Mouse (Mus musculus) brain, embryonic 18.5 days (tissue): Measurements from ENCODE around the gene Mr1.
A peak's percentile ranks its signal among the peaks of the same experiment; 100 is the strongest.

ENCODE experiments used
- DNase-seq: peaks from one replicate; pipeline ENCODE4 v3.0.0-alpha.2; 2012; ENCODE audit warnings: low read depth, low spot score

The Mr1 gene

GRCm38 (mm10) chr1:155127429-155127934 lies 19.1 kb downstream of the Mr1 start:
- no peak for DNase-seq

- DNase-seq = no peak
Observed at GRCm38 (mm10) chr1:155126716-155127115, 19.9 kb downstream of the Mr1 start.

GRCm38 (mm10) chr1:155124397-155124796 lies 22.2 kb downstream of the Mr1 start:
- no peak for DNase-seq

- DNase-seq = no peak
Observed at GRCm38 (mm10) chr1:155121977-155122939, 24.4 kb downstream of the Mr1 start.

DNA sequence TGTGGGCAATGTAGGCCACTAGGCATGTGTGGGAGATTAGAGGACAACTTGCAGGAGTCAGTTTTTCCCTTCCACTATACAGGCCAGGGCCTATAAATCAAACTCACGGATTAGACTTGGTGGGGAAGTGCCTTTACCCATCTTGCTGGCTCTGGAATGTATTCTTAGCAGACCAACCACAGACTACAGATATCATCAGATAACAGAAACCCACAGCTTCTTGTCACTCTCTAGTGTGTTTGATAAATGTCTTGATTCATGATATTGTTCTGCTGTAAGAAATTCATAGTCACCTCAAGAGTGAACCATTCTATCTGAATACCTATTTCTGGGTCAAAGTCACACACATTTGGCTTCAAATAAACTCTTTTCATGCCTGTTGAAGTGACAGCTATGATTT lies 26.9 kb downstream of the Mr1 start:
- no peak for DNase-seq

GRCm38 (mm10) chr1:155113946-155114345 lies 32.7 kb downstream of the Mr1 start:
- no peak for DNase-seq

DNA sequence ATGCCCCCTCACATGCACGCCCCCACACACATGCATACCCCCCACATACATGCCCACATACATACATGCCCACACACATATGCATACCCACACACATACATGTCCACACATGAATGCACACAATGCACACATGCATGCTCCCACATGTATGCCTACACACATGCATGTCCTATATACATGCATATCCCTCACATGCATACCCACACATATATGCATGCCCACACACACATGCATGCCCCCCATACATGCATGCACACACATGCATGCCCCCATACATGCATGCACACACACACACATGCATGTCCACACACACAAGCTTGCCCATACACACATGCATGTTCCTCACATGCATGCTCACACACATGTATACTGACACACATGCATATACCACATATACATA lies 33.7 kb downstream of the Mr1 start:
- no peak for DNase-seq

DNA sequence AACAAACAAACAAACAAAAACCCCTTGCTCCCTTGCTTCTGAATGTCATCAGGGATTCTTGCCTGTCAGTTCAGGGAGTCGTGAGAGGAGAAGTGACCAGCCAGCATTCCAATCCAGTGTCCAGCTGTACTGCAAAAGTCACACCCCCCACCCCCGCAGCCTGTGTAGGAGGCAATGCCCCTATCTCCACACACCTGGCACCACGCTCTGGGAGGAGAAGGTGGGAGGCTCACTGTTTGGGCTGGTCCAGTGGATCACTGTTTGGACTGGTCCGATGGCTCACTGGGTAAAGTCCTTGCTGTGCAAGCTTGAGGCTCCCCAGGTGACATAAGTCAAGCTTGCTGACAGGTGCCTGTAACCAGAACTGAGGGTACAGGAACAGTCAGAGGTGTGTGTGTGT lies 34.5 kb downstream of the Mr1 start:
- DNase-seq = no peak

DNA sequence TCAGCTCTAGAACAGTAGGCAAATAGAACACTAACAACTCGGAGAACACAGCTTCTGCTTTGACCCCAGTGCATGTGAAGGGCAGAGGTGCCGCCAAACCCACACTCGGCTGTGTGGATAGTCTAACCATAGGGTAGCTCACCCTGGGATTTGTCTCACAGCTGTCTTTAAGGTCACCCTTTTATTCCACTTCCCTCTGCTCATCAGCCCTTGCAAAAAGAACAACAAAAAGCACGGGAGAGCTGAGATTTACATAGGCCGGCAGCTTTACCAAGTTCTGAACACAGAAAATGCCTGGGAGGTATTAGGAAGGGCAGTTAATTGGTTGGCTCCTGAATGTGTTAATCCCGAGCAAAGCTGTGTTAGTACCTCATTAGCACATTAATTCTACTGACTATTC lies 35.1 kb downstream of the Mr1 start:
- no peak for DNase-seq

DNA sequence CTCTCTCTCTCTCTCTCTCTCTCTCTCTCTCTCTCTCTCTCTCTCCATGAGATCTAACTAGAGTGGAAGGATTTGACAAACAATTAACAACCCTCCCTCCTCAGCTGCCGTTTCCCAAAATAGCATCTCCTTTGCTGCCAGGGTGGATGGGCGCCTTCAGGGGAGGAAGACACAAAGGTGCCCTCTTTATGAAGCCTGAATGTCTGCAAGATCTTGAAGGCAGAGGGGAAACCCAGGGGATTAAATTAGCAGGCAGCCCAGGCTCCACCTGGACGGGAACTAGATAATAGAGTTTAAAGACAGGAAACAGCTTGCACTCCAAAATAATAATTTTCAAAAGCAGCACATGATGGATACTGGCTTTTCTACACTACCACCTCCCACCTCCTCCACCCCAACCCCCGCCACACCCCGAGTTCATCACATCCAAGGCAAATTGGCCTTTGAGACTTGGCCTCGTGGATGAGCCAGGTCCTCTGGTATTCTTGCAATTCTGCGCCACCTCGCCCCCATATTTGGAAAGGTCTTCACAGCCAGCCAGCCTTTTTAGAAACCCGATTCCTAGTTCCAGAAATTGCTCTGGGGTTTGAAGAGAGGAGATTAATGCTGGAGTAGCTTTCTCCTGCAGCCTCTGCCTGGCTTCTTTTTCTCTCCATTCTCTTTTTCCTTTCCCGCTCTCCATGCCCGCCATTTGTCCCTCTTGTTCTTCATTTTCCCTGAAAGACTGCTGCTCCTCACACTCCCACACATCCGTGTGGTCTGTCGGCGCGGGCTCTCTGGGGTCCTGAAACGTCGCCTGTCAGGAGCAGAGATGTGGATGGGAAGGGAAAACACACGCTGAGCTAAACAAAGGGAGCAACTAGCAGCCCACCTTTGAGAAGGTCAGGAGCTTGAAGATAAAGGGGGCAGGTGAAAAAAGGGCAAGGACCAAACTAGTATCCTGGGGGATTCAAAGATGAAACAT lies 36.9 kb downstream of the Mr1 start:
- DNase-seq = no peak

DNA sequence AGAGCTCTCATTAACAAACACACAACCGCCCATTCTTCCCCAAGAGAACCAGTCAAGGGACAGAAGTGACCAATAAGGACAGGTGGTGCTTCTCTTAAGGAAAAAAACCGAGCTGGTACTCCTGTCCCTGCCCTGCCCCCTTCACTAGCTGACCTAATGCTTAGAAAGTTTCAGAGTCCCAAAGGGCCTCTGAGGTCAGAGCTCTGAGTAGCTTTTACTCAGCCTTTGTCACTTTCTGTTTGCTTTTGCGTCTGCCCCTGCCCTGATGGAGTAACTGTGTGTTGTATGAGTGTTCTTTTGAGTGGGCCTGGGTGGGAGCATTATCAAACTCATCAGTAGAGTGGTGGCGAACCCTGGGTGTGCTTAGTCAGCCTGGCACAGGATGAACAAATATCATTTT lies 38.2 kb downstream of the Mr1 start:
- DNase-seq = no peak

GRCm38 (mm10) chr1:155107843-155108242 lies 38.8 kb downstream of the Mr1 start:
- no peak for DNase-seq

GRCm38 (mm10) chr1:155106310-155106709 lies 40.3 kb downstream of the Mr1 start:
- DNase-seq = no peak

DNA sequence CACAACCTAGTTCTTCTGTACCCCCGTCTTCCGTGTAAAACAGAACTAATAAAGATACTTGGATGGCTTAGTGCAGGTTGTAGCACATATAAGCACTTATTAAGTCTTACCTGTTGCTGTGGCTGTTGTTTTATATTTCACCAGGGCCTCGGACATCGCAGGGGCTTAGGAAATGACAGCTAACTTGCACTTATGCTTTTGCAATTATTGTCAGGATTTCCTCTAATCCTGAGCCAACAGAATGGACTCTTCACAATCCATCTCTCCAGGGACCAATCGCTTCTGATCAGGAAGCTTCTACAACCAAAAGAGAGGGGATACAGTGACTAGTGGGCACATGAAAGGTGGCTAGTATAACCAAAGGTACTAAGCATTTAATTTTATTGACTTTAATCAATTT lies 42.6 kb downstream of the Mr1 start:
- DNase-seq = no peak

- DNase-seq = no peak
Observed at GRCm38 (mm10) chr1:155102631-155103030, 44.0 kb downstream of the Mr1 start.

DNA sequence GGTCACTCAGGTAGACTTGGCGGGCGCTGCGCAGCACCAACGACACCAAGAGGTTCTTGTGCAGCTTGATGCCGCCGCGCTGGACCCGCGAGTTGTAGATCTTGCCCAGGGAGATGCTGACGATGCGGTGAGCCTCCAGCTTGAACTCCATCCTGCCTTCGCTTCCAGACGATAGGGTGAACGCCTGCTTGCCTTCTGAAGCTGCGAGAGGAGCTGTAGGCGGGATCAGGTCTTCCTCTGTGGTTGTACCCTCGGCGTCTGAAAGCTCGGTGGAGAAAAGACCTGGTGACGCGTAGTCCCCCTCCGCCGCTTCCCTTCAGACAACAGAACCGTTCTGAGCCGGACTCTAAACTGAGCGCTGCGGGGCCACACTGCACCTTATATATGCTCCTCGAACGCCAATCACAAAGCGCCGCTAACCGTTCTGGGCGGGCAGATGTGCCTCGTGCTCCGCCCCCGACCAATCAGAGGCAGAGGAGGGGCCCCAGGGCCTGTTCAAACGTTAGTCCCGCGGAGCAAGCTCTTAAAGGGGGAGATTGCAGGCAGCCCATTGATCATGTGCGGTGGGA lies 47.2 kb downstream of the Mr1 start, which contains the start of gene Ier5:
Ier5 (minus strand) TSS at position 357 of the 569 bp plus-strand sequence.
- DNase-seq = peak; percentile 96

DNA sequence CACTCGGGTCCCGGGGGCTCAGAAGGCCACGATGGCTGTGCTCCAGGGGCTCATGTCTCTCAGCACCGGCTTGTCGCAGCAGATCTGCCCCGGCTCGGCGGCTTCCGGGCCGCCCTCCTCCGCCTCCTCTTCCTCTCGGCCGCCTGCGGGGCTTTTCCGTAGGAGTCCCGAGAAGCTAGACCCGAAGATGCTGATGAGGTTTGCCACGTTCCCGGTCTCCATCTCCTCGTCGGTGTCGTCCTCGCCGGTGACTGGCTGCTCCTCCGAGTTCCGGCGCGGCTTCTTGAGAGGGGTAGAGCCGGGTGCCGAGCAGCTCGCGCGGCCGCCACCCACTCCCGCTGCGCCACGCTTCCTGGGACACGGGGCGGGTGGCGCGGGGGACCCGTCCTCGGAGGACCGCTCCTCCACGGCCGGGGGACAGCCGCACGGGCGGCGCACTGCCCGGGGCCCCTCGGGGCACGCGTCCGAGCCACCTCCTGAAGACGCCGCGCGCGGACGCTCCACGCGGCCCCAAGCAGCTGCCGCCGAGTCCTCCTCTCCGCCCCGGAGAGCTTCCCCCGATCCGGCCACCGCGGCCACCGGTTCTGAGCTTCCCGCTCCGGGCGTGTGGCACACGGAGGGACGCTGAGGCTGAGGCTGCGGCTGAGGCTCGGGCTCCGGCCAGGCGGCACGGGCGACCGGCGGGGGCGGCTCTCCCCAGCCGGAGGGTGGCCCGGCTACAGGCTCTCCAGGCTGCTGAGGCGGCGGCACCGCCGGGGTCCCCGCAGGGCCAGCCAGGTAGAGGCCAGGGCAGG lies 47.9 kb downstream of the Mr1 start:
- DNase-seq = no peak

GRCm38 (mm10) chr1:155097931-155098485 lies 48.6 kb downstream of the Mr1 start:
- no peak for DNase-seq

GRCm38 (mm10) chr1:155097354-155097753 lies 49.3 kb downstream of the Mr1 start:
- no peak for DNase-seq

- DNase-seq = no peak
Observed at GRCm38 (mm10) chr1:155096620-155097261, 49.9 kb downstream of the Mr1 start.
